Mouse (Mus musculus) lung, postnatal 25 days (tissue): Measurements from ENCODE around the gene Ghr.
A peak's percentile ranks its signal among the peaks of the same experiment; 100 is the strongest.

Experiments used
- DNase-seq: peaks from one replicate; pipeline ENCODE4 v3.0.0; 2022; ENCODE audit warnings: low spot score

Ghr gene

GRCm38 (mm10) chr15:3290435-3290834 is 292.9 kb downstream of the Ghr start:
- no peak for DNase-seq

DNA sequence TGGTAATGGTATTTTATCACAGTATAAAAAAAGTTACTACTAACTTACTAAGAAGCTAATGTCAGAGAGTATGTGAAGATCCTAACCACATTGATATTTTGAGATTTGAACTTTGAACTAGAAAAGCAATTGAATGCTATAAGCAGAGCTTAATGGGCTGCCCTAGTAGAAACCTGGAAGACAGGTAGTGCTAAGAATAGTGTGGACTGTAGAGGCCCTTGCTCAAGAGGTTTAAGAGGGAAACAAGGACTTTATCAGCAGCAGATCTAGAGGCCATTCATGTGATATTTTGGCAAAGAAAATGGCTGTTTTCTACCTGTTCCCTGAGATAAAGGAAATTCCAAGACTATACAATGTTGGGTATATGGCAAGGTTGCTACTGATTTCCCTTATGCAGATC is 297.3 kb downstream of the Ghr start:
- no peak for DNase-seq

- DNase-seq: no peak
Measured at GRCm38 (mm10) chr15:3281737-3282136, 301.6 kb downstream of the Ghr start.

GRCm38 (mm10) chr15:3281216-3281615 is 302.1 kb downstream of the Ghr start:
- DNase-seq: peak; percentile 31

DNA sequence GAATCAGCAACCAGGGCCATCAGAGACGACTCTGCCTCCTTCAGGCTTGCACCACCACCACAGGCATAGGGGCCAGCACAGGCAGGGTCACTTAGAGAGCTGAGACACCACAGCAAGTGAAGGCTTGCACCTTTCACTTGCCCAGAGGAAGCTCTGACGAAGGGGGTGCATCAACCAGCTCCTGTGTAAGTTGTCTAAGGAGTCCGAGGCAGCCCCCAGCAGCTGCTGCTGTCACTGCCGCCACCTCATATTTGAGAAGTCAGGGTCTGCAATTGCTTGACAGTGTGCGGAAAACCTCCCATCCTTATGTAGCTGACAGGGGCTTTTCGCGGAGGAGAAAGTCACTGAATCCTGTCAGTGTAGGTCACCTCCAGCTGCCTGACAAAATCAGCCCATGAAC is 304.1 kb downstream of the Ghr start:
- DNase-seq: no peak

- no peak for DNase-seq
Measured at GRCm38 (mm10) chr15:3277391-3277790, 305.9 kb downstream of the Ghr start.

DNA sequence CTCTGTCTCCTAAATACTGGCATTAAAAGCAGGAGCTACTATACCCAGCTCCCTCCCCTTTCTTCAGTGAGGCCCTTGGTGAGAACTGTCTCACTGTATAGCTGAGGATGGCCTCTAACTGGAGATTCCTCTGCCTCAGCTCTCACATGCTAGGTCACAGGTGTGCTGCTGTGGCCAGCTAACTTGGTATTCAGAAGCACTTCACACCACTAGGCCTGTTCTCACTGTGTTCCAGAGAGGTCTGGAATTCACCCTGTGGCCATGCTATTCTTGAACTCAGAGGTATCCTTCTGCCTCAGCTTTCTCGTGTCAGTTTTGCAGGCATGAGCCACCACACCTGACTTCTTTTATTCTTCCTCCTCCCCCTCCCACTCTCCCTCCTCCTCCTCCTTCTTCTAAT is 310.1 kb downstream of the Ghr start:
- DNase-seq: no peak

DNA sequence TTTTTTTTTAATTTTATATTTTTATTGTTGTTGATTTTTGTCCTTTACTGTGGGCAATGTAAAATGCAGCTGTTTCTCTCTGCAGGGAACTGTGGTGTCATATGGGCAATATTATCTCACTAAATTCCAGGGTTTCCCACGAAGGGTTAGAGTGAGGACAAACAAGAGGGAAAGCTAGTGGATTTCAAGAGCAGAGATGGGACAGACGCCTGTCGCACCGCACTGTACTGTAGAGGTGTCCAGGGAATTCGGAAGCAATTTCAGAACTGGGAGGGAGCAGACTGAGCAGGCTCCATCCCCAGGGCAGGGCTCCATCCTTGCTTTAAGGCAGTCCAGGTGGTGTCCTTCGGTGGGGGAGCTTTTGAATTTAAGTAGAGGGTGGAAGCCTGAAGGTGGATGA is 312.1 kb downstream of the Ghr start:
- peak; percentile 34 for DNase-seq

GRCm38 (mm10) chr15:3270646-3271077 is 312.6 kb downstream of the Ghr start:
- peak; percentile 91 for DNase-seq

DNA sequence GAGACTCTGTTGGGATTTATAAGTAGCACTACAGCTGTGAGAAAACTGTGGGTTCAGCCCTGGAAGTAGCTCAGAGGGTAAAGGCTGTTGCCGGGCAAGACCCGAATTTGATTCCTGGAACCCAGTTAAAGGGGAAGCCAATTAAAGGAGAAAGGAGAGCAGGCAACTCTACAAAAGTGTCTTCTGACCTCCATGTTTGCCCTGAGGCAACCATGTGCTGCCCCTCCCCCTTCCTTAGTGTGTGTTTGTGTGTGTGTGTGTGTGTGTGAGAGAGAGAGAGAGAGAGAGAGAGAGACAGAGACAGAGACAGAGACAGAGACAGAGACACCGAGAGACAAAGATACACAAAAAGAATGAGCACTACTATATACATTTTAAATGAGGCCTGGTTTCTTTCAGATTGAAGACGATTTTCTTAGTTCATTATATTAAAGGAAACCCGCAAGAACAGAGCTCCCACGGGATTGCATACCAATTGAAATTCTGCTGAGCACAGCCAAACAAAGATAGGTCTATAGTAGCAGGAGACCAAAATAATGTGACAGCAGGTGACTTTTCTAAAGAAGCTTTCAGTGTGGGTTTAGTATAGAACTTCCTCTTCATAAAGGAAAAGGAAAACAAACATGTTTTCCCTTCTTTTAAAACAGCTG is 313.2 kb downstream of the Ghr start:
- DNase-seq: no peak

DNA sequence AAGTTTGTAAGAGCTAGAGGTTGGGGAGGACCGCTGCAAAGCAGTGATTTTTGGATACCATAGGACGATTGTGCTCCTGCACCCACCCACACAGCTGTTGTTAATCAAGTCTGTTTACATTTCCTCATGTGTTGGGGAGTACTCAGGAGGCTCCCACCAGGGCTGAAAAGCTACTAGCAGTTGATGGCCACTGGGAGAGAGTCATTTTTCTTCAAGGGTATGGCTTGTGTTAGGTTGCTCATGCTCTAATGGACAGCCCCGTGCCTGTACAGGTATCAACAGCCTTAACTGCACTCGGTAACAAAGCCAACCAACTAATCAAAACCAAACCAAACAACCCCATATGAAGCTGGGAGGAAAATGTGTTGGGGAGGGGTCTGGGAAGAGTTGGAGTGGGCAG is 313.8 kb downstream of the Ghr start:
- DNase-seq: no peak

- DNase-seq: no peak
Measured at GRCm38 (mm10) chr15:3268247-3268646, 315.0 kb downstream of the Ghr start, which contains the start of gene Selenop. Gene Selenop (plus strand): TSS chr15:3268547.
